Mouse (Mus musculus) lung, postnatal 36 days (tissue): Measurements from ENCODE around the gene Tjap1.

ENCODE experiments used
- DNase-seq: peaks from one replicate; pipeline ENCODE4 v3.0.0; 2022; ENCODE audit warnings: mixed read lengths

Tjap1 gene

GRCm38 (mm10) chr17:46278011-46278765 lies 4.6 kb downstream of the Tjap1 start:
- DNase-seq, result no peak

- DNase-seq, result no peak
Measured at GRCm38 (mm10) chr17:46277586-46277985, 5.2 kb downstream of the Tjap1 start.

- no peak for DNase-seq
Measured at GRCm38 (mm10) chr17:46275506-46275905, 7.3 kb downstream of the Tjap1 start.

GRCm38 (mm10) chr17:46275034-46275433 lies 7.8 kb downstream of the Tjap1 start:
- no peak for DNase-seq

GRCm38 (mm10) chr17:46274465-46274864 lies 8.4 kb downstream of the Tjap1 start:
- no peak for DNase-seq

- no peak for DNase-seq
Measured at GRCm38 (mm10) chr17:46273803-46274236, 9.0 kb downstream of the Tjap1 start.

- no peak for DNase-seq
Measured at GRCm38 (mm10) chr17:46272675-46273074, 10.2 kb downstream of the Tjap1 start.

- DNase-seq, result no peak
Measured at GRCm38 (mm10) chr17:46272058-46272457, 10.8 kb downstream of the Tjap1 start.

GRCm38 (mm10) chr17:46269771-46270534 lies 12.9 kb downstream of the Tjap1 start:
- peak; percentile 40 for DNase-seq

GRCm38 (mm10) chr17:46268026-46268720 lies 14.7 kb downstream of the Tjap1 start:
- DNase-seq, result no peak

- DNase-seq, result no peak
Measured at GRCm38 (mm10) chr17:46267511-46267910, 15.3 kb downstream of the Tjap1 start.

- no peak for DNase-seq
Measured at GRCm38 (mm10) chr17:46266986-46267385, 15.8 kb downstream of the Tjap1 start.

GRCm38 (mm10) chr17:46265918-46266618 lies 16.8 kb downstream of the Tjap1 start:
- DNase-seq, result peak; percentile 83

GRCm38 (mm10) chr17:46265502-46265901 lies 17.3 kb downstream of the Tjap1 start:
- DNase-seq, result no peak

GRCm38 (mm10) chr17:46262201-46262694 lies 20.6 kb downstream of the Tjap1 start:
- DNase-seq, result no peak

- DNase-seq, result no peak
Measured at GRCm38 (mm10) chr17:46259675-46260074, 23.2 kb downstream of the Tjap1 start.

GRCm38 (mm10) chr17:46258279-46259053 lies 24.4 kb downstream of the Tjap1 start:
- no peak for DNase-seq

- no peak for DNase-seq
Measured at GRCm38 (mm10) chr17:46255147-46255546, 27.7 kb downstream of the Tjap1 start.

- DNase-seq, result no peak
Measured at GRCm38 (mm10) chr17:46254106-46254505, 28.7 kb downstream of the Tjap1 start.

GRCm38 (mm10) chr17:46253452-46254084 lies 29.3 kb downstream of the Tjap1 start, which contains the start of gene Lrrc73:
TSS of gene Lrrc73 (plus strand) at chr17:46253531.
- peak; percentile 93 for DNase-seq
